Mouse (Mus musculus): ENCODE results near the gene Samd13. TPM values are rescaled to one million over a fixed set of nuclear protein-coding genes. Genes with fewer than 3 reads are reported as not detected.

Gene Samd13
- polyA plus RNA-seq, 2 experiments: 0.06 to 0.15 TPM

DNA sequence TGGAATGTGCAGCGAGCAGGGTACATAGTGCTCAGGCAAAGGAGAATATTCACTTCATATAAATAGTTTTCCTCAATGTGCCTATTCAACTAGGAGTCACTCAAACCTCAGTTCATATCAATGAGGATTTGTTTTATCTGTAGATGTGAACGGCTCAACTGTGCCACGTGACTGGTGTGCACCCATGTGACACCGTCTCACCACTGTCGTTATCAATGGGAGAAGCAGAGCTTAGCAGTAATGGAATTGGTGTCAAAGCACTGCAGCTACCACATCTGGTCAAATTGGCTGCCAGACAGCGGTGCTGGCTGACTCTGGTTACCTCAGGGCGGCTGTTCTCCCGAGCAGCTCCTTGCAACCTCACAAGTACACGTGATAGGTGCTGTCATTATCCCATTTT, 80.7 kb downstream of the Samd13 start:
- Histone ChIP-seq H3K9ac (replicated peaks) (no peak overlapping the region), H3K27me3 (ENCODE audit: control insufficient read depth, insufficient read depth, low read length) (no peaks in the 10 kb centered on the region), H3K9me3 (ENCODE audit: control insufficient read depth, low read length) (no peaks in the 10 kb centered on the region), H3K4me2 (ENCODE audit: low read depth) (no peak overlapping the region), H3K4me3 (ENCODE audit: insufficient read depth in 1 of 2, low read depth in 2 of 2, low read length in 2 of 2) (no peak overlapping the region), H3K36me3 (replicated peaks; ENCODE audit: control insufficient read depth, insufficient read depth, low read depth) (no peaks in the 10 kb centered on the region), H3K27ac (no peak overlapping the region), H3K4me1 (replicated peaks; ENCODE audit: control insufficient read depth in 2 of 2, insufficient read depth in 2 of 2, low read length in 1 of 2) (peaks cover 3 to 8% of the 10 kb centered on the region in 2 experiments; a peak in 2 of 4 replicates)
- ATAC-seq (ENCODE audit: insufficient read depth) (no peak), DNase-seq (ENCODE audit: low read depth in 3 of 3, low spot score in 3 of 3) (no peak)
- WGBS (ENCODE audit: insufficient replicate concordance): 59% methylated on average over 9 of the region's 9 CpGs
- TF ChIP-seq EP300 (IDR thresholded peaks at IDR 0.05; ENCODE audit: low read depth) (no peak), CTCF (IDR thresholded peaks at IDR 0.05; ENCODE audit: low read depth) (no peak)

DNA sequence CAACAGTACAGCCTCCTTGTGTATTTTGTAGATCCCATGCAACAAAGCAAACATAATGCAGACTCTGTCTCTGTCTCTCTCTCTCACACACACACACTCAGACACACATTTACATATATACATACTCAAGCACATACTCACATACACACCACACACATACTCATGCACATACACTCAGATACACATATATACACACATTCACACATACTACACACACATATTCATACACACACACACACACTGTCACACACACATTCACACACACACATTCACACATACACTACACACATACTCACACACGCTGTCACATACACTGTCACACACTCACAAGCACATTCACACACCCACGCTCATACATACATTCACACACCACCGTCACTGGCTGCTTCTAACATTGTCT, 82.9 kb downstream of the Samd13 start:
- Histone ChIP-seq H3K27me3 (ENCODE audit: control insufficient read depth, insufficient read depth, low read length) (no peaks in the 10 kb centered on the region), H3K9ac (replicated peaks) (no peak overlapping the region), H3K9me3 (ENCODE audit: control insufficient read depth, low read length) (no peaks in the 10 kb centered on the region), H3K27ac (no peak overlapping the region), H3K4me3 (ENCODE audit: insufficient read depth in 1 of 2, low read depth in 2 of 2, low read length in 2 of 2) (no peak overlapping the region), H3K4me1 (replicated peaks; ENCODE audit: control insufficient read depth in 2 of 2, insufficient read depth in 2 of 2, low read length in 1 of 2) (peaks cover 3 to 8% of the 10 kb centered on the region in 2 experiments; a peak in 3 of 4 replicates), H3K4me2 (ENCODE audit: low read depth) (no peak overlapping the region), H3K36me3 (replicated peaks; ENCODE audit: control insufficient read depth, insufficient read depth, low read depth) (no peaks in the 10 kb centered on the region)
- DNase-seq (ENCODE audit: low read depth in 3 of 3, low spot score in 3 of 3): no peak
- no peak for TF ChIP-seq CTCF (IDR thresholded peaks at IDR 0.05; ENCODE audit: low read depth)
- ATAC-seq (ENCODE audit: insufficient read depth): no peak
- 69% methylated on average over 3 of the region's 3 CpGs for WGBS (ENCODE audit: insufficient replicate concordance)

DNA sequence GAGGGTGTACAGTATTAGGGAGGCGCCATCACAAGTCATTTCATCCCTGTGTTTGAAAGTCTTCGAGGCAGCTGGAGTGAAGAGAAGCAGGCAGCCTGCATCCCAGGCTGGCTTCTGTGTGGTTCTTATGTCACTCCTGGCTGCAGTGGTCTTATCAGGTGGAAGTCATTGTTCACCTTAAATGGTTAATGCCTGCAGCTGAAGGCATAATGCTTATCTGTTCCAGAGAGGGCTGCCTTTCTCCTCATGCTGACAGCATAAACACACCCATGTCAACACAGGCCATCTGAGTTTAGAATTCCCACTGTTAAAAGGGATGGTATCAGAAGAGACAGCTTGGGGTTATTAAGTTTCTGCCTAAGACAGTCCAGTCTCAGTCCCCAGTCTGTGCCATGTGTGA, 84.2 kb downstream of the Samd13 start:
- TF ChIP-seq EP300 (IDR thresholded peaks at IDR 0.05; ENCODE audit: low read depth): peak; percentile 70
- no peak for TF ChIP-seq CTCF (IDR thresholded peaks at IDR 0.05; ENCODE audit: low read depth)
- no peaks in the 10 kb centered on the region for H3K27me3 ChIP-seq (ENCODE audit: control insufficient read depth, insufficient read depth, low read length)
- H3K9me3 ChIP-seq (ENCODE audit: control insufficient read depth, low read length): no peaks in the 10 kb centered on the region
- H3K36me3 ChIP-seq (replicated peaks; ENCODE audit: control insufficient read depth, insufficient read depth, low read depth): no peaks in the 10 kb centered on the region
- no peak overlapping the region for H3K9ac ChIP-seq (replicated peaks)
- H3K4me2 ChIP-seq (ENCODE audit: low read depth): no peak overlapping the region
- 61% methylated on average over 2 of the region's 2 CpGs for WGBS (ENCODE audit: insufficient replicate concordance)
- H3K27ac ChIP-seq: no peak overlapping the region
- DNase-seq (ENCODE audit: low read depth in 3 of 3, low spot score in 3 of 3): peak; percentile 13 to 22 (median 17)
- peaks cover 3 to 10% of the 10 kb centered on the region in 2 experiments; a peak in 3 of 4 replicates for H3K4me1 ChIP-seq (replicated peaks; ENCODE audit: control insufficient read depth in 2 of 2, insufficient read depth in 2 of 2, low read length in 1 of 2)
- peak; percentile 77 for ATAC-seq (ENCODE audit: insufficient read depth)
- H3K4me3 ChIP-seq (ENCODE audit: insufficient read depth in 1 of 2, low read depth in 2 of 2, low read length in 2 of 2): no peak overlapping the region

DNA sequence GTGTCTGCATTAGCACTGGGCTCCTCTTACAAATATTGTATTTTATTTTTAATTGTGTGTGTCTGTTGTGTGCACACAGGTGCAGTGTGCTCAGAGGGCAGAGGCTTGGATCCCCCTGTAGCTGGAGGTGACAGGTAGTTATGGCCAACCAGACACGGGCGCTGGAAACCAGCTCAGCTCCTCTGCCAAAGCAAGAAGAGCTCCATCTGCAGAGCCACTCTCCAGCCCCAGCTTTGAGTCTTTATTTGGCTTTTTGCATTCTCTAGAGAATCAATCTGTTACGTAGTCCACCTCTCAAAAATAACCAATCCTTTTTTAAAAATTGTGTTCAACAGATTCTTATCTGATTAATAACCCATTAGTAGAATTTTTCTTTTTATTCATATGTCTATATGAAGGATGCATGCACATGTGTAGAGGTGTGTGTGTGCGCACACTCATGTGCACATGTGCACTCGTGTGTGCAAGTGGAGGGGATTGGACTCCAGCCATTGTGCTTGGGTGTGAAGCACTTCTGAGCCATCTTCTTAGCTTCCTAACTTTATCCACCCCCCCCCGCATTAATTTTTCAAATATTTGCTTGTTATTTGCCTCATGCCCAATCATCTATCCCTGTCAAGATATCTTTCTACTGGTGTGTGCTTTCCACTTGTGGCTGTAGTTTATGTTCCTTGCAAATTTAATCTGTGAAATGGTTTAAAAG, 86.0 kb downstream of the Samd13 start:
- WGBS (ENCODE audit: insufficient replicate concordance): 71% methylated on average over 6 of the region's 6 CpGs
- Histone ChIP-seq H3K27ac (no peak overlapping the region), H3K4me3 (ENCODE audit: insufficient read depth in 1 of 2, low read depth in 2 of 2, low read length in 2 of 2) (no peak overlapping the region), H3K27me3 (ENCODE audit: control insufficient read depth, insufficient read depth, low read length) (no peaks in the 10 kb centered on the region), H3K9me3 (ENCODE audit: control insufficient read depth, low read length) (no peaks in the 10 kb centered on the region), H3K36me3 (replicated peaks; ENCODE audit: control insufficient read depth, insufficient read depth, low read depth) (no peaks in the 10 kb centered on the region), H3K4me1 (replicated peaks; ENCODE audit: control insufficient read depth in 2 of 2, insufficient read depth in 2 of 2, low read length in 1 of 2) (peaks cover 3 to 10% of the 10 kb centered on the region in 2 experiments; a peak in 3 of 4 replicates), H3K4me2 (ENCODE audit: low read depth) (no peak overlapping the region), H3K9ac (replicated peaks) (no peak overlapping the region)
- no peak for ATAC-seq (ENCODE audit: insufficient read depth)
- no peak for TF ChIP-seq CTCF (IDR thresholded peaks at IDR 0.05; ENCODE audit: low read depth)
- no peak for DNase-seq (ENCODE audit: low read depth in 3 of 3, low spot score in 3 of 3)

DNA sequence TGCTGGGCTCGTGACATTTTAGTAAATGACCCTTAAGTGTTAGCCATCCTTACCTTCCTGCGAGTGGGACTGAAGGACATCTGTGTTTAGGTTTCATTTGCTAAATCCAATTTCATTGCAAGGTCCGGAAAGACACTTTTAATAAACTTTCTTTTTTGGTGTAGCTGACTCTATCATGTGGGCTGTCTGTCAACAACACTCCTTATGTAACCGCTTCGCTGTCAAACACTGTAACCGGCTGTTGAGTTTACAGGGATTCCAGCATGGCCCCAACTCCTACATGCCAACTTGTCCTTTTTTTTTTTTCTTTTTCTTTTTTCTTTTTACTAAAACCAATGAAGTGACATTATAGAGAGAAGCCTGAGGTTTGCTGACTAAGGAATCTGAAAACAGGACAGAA, 87.0 kb downstream of the Samd13 start:
- ATAC-seq (ENCODE audit: insufficient read depth): no peak
- H3K9me3 ChIP-seq (ENCODE audit: control insufficient read depth, low read length): no peaks in the 10 kb centered on the region
- TF ChIP-seq CTCF (IDR thresholded peaks at IDR 0.05; ENCODE audit: low read depth) (no peak), EP300 (IDR thresholded peaks at IDR 0.05; ENCODE audit: low read depth) (no peak)
- no peaks in the 10 kb centered on the region for H3K27me3 ChIP-seq (ENCODE audit: control insufficient read depth, insufficient read depth, low read length)
- no peak overlapping the region for H3K27ac ChIP-seq
- H3K36me3 ChIP-seq (replicated peaks; ENCODE audit: control insufficient read depth, insufficient read depth, low read depth): no peaks in the 10 kb centered on the region
- no peak overlapping the region for H3K4me3 ChIP-seq (ENCODE audit: insufficient read depth in 1 of 2, low read depth in 2 of 2, low read length in 2 of 2)
- H3K4me2 ChIP-seq (ENCODE audit: low read depth): no peak overlapping the region
- DNase-seq (ENCODE audit: low read depth in 3 of 3, low spot score in 3 of 3): no peak
- 62% methylated on average over 6 of the region's 6 CpGs for WGBS (ENCODE audit: insufficient replicate concordance)
- H3K4me1 ChIP-seq (replicated peaks; ENCODE audit: control insufficient read depth in 2 of 2, insufficient read depth in 2 of 2, low read length in 1 of 2): peaks cover 3 to 10% of the 10 kb centered on the region in 2 experiments; a peak in 3 of 4 replicates
- no peak overlapping the region for H3K9ac ChIP-seq (replicated peaks)
